Mouse (Mus musculus): ENCODE data around the gene Tcf7l1. TPM values are rescaled to one million over a fixed set of nuclear protein-coding genes. Genes with fewer than 3 reads are reported as not detected.

Gene Tcf7l1
- total and polyA plus RNA-seq, 2 experiments from 2014 or later = 1.3 to 9.2 TPM

GRCm38 (mm10) chr6:72641218-72641954 is 147.7 kb downstream of the Tcf7l1 start:
- Histone ChIP-seq H3K36me3 (replicated peaks; ENCODE audit: control insufficient read depth, insufficient read depth, low read length) (no peaks in the 10 kb centered on the region), H3K4me3 (ENCODE audit: low read depth, low read length) (no peak overlapping the region), H3K27me3 (ENCODE audit: control insufficient read depth, insufficient read depth, low read length) (no peaks in the 10 kb centered on the region), H3K4me1 (ENCODE audit: control insufficient read depth, insufficient read depth) (no peaks in the 10 kb centered on the region), H3K4me2 (ENCODE audit: low read depth, low read length) (no peak overlapping the region), H3K9ac (replicated peaks; ENCODE audit: low read depth, low read length) (no peak overlapping the region), H3K9me3 (replicated peaks; ENCODE audit: control insufficient read depth, low read length) (no peaks in the 10 kb centered on the region), H3K27ac (ENCODE audit: low read depth) (no peak overlapping the region)
- 75% methylated on average over 18 of the region's 18 CpGs for WGBS
- TF ChIP-seq EP300 (IDR thresholded peaks at IDR 0.05; ENCODE audit: low read depth) (no peak), CTCF (IDR thresholded peaks at IDR 0.05; ENCODE audit: low read depth) (no peak)
- DNase-seq (ENCODE audit: low spot score) = no peak
- 0 out of 2 replicates have a peak, but pooled peaks have one; percentile 30 for ATAC-seq (ENCODE audit: insufficient read depth, low read depth)

GRCm38 (mm10) chr6:72636940-72637339 is 152.1 kb downstream of the Tcf7l1 start:
- H3K4me2 ChIP-seq (ENCODE audit: low read depth, low read length) = no peak overlapping the region
- peaks cover 10% of the 10 kb centered on the region; the same call in 1 of the 2 replicates for H3K36me3 ChIP-seq (replicated peaks; ENCODE audit: control insufficient read depth, insufficient read depth, low read length)
- no peaks in the 10 kb centered on the region for H3K27me3 ChIP-seq (ENCODE audit: control insufficient read depth, insufficient read depth, low read length)
- no peak overlapping the region for H3K4me3 ChIP-seq (ENCODE audit: low read depth, low read length)
- WGBS = 77% methylated on average over 3 of the region's 3 CpGs
- no peak for DNase-seq (ENCODE audit: low spot score)
- no peaks in the 10 kb centered on the region for H3K4me1 ChIP-seq (ENCODE audit: control insufficient read depth, insufficient read depth)
- no peak for ATAC-seq (ENCODE audit: insufficient read depth, low read depth)
- TF ChIP-seq EP300 (IDR thresholded peaks at IDR 0.05; ENCODE audit: low read depth) (no peak), CTCF (IDR thresholded peaks at IDR 0.05; ENCODE audit: low read depth) (peak; percentile 32)
- no peaks in the 10 kb centered on the region for H3K9me3 ChIP-seq (replicated peaks; ENCODE audit: control insufficient read depth, low read length)
- no peak overlapping the region for H3K27ac ChIP-seq (ENCODE audit: low read depth)
- no peak overlapping the region for H3K9ac ChIP-seq (replicated peaks; ENCODE audit: low read depth, low read length)

GRCm38 (mm10) chr6:72635760-72636431 is 153.2 kb downstream of the Tcf7l1 start:
- Histone ChIP-seq H3K9me3 (replicated peaks; ENCODE audit: control insufficient read depth, low read length) (no peaks in the 10 kb centered on the region), H3K4me2 (ENCODE audit: low read depth, low read length) (no peak overlapping the region), H3K36me3 (replicated peaks; ENCODE audit: control insufficient read depth, insufficient read depth, low read length) (peaks cover 21% of the 10 kb centered on the region), H3K27me3 (ENCODE audit: control insufficient read depth, insufficient read depth, low read length) (no peaks in the 10 kb centered on the region), H3K4me1 (ENCODE audit: control insufficient read depth, insufficient read depth) (no peaks in the 10 kb centered on the region), H3K4me3 (ENCODE audit: low read depth, low read length) (no peak overlapping the region), H3K9ac (replicated peaks; ENCODE audit: low read depth, low read length) (no peak overlapping the region), H3K27ac (ENCODE audit: low read depth) (no peak overlapping the region)
- DNase-seq (ENCODE audit: low spot score) (peak; percentile 86), ATAC-seq (ENCODE audit: insufficient read depth, low read depth) (peak; percentile 84)
- TF ChIP-seq EP300 (IDR thresholded peaks at IDR 0.05; ENCODE audit: low read depth) = no peak
- TF ChIP-seq CTCF (IDR thresholded peaks at IDR 0.05; ENCODE audit: low read depth) = peak; percentile 67
- WGBS = 33% methylated on average over 12 of the region's 12 CpGs

GRCm38 (mm10) chr6:72634311-72634710 is 154.7 kb downstream of the Tcf7l1 start:
- Histone ChIP-seq H3K36me3 (replicated peaks; ENCODE audit: control insufficient read depth, insufficient read depth, low read length) (peaks cover 36% of the 10 kb centered on the region), H3K9ac (replicated peaks; ENCODE audit: low read depth, low read length) (no peak overlapping the region), H3K27ac (ENCODE audit: low read depth) (no peak overlapping the region), H3K4me1 (ENCODE audit: control insufficient read depth, insufficient read depth) (no peaks in the 10 kb centered on the region), H3K4me3 (ENCODE audit: low read depth, low read length) (no peak overlapping the region), H3K27me3 (ENCODE audit: control insufficient read depth, insufficient read depth, low read length) (no peaks in the 10 kb centered on the region), H3K4me2 (ENCODE audit: low read depth, low read length) (no peak overlapping the region), H3K9me3 (replicated peaks; ENCODE audit: control insufficient read depth, low read length) (no peaks in the 10 kb centered on the region)
- no peak for TF ChIP-seq CTCF (IDR thresholded peaks at IDR 0.05; ENCODE audit: low read depth)
- TF ChIP-seq EP300 (IDR thresholded peaks at IDR 0.05; ENCODE audit: low read depth) = no peak
- WGBS = 67% methylated on average over 10 of the region's 10 CpGs
- ATAC-seq (ENCODE audit: insufficient read depth, low read depth) (no peak), DNase-seq (ENCODE audit: low spot score) (no peak)

GRCm38 (mm10) chr6:72631700-72632099 is 157.4 kb downstream of the Tcf7l1 start:
- Histone ChIP-seq H3K27ac (ENCODE audit: low read depth) (no peak overlapping the region), H3K36me3 (replicated peaks; ENCODE audit: control insufficient read depth, insufficient read depth, low read length) (peaks cover 53% of the 10 kb centered on the region), H3K9me3 (replicated peaks; ENCODE audit: control insufficient read depth, low read length) (no peaks in the 10 kb centered on the region), H3K4me3 (ENCODE audit: low read depth, low read length) (no peak overlapping the region), H3K4me1 (ENCODE audit: control insufficient read depth, insufficient read depth) (no peaks in the 10 kb centered on the region), H3K27me3 (ENCODE audit: control insufficient read depth, insufficient read depth, low read length) (no peaks in the 10 kb centered on the region), H3K9ac (replicated peaks; ENCODE audit: low read depth, low read length) (no peak overlapping the region), H3K4me2 (ENCODE audit: low read depth, low read length) (no peak overlapping the region)
- WGBS = 74% methylated on average over 6 of the region's 6 CpGs
- ATAC-seq (ENCODE audit: insufficient read depth, low read depth) (no peak), DNase-seq (ENCODE audit: low spot score) (no peak)
- TF ChIP-seq EP300 (IDR thresholded peaks at IDR 0.05; ENCODE audit: low read depth) (no peak), CTCF (IDR thresholded peaks at IDR 0.05; ENCODE audit: low read depth) (no peak)
